Comparison of ENCODE assay signal across 10 mouse cellular contexts in the genomic region with DNA sequence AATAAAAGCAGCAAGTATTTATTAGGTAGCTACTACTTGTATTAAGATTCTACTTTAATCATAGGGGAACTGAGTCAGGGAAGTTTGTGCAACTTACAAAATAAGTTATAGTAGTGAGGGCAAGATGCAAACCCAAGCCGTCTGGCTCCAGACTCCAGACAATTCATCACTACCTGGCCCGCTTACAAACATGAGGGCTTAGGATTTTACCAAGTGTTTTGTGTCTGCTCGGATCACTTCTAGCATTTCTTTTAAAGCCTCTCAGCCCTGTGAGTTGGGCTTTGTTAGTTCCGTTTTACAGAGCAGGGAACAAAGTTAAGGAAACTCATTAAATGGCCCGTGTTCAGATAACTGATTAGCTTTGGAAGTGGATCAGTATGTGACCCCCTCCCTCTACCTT. TPM values are rescaled to one million over a fixed set of nuclear protein-coding genes. Genes with fewer than 3 reads are reported as not detected.
DNase-seq lines count a peak whose midpoint lies in the region; ATAC-seq lines count a peak whose summit lies in the region.
"Had no signal": no experiment of that assay in that cellular context is flagged by ENCODE, and none has a peak within 500 bp of the region (broad histone marks: within the 10 kb centered on the region; RNA-seq: fewer than 3 reads in every experiment).

No protein-coding gene starts in this region.

- 24% methylated on average over 5 of the region's 5 CpGs for WGBS in kidney, embryonic 15.5 days
- WGBS in embryonic facial prominence, embryonic 12.5 days: 31% methylated on average over 5 of the region's 5 CpGs
- 42% methylated on average over 5 of the region's 5 CpGs for WGBS in hindbrain, embryonic 13.5 days
- 32% methylated on average over 5 of the region's 5 CpGs for WGBS in midbrain, embryonic 16.5 days

- H3K4me3 ChIP-seq in kidney, embryonic 15.5 days (replicated peaks): peak overlapping the region; percentile 94
- H3K4me3 ChIP-seq in embryonic facial prominence, embryonic 12.5 days: peak overlapping the region; percentile 88
- H3K4me3 ChIP-seq in hindbrain, embryonic 13.5 days: peak overlapping the region; percentile 67
- H3K4me3 ChIP-seq in midbrain, embryonic 16.5 days (ENCODE audit: low read depth, low read length): no peak overlapping the region
- H3K4me3 ChIP-seq: erythroblast, embryonic 14.5 days had no signal

- peak overlapping the region; percentile 95 for H3K27ac ChIP-seq in kidney, embryonic 15.5 days
- peak overlapping the region; percentile 94 for H3K27ac ChIP-seq in embryonic facial prominence, embryonic 12.5 days
- no peak overlapping the region for H3K27ac ChIP-seq in hindbrain, embryonic 13.5 days
- no peak overlapping the region for H3K27ac ChIP-seq in midbrain, embryonic 16.5 days (ENCODE audit: low read length)

- H3K4me1 ChIP-seq in kidney, embryonic 15.5 days: peaks cover 41% of the 10 kb centered on the region
- peaks cover 30% of the 10 kb centered on the region for H3K4me1 ChIP-seq in embryonic facial prominence, embryonic 12.5 days
- H3K4me1 ChIP-seq in hindbrain, embryonic 13.5 days (replicated peaks): peaks cover 35% of the 10 kb centered on the region
- H3K4me1 ChIP-seq in midbrain, embryonic 16.5 days (ENCODE audit: control insufficient read depth, insufficient read depth, low read length): peaks cover 11% of the 10 kb centered on the region

- H3K4me2 ChIP-seq in kidney, embryonic 15.5 days: peak overlapping the region; percentile 69
- peak overlapping the region; percentile 59 for H3K4me2 ChIP-seq in embryonic facial prominence, embryonic 12.5 days (replicated peaks)
- peak overlapping the region; percentile 85 for H3K4me2 ChIP-seq in hindbrain, embryonic 13.5 days
- peak overlapping the region; percentile 14 for H3K4me2 ChIP-seq in midbrain, embryonic 16.5 days (ENCODE audit: low read length)

- H3K27me3 ChIP-seq in kidney, embryonic 15.5 days: no peaks in the 10 kb centered on the region
- H3K27me3 ChIP-seq in embryonic facial prominence, embryonic 12.5 days: no peaks in the 10 kb centered on the region
- H3K27me3 ChIP-seq in hindbrain, embryonic 13.5 days: no peaks in the 10 kb centered on the region
- H3K27me3 ChIP-seq in midbrain, embryonic 16.5 days (ENCODE audit: control insufficient read depth, insufficient read depth, low read depth, low read length): no peaks in the 10 kb centered on the region

- H3K36me3 ChIP-seq in kidney, embryonic 15.5 days: peaks cover 23% of the 10 kb centered on the region
- peaks cover 27% of the 10 kb centered on the region for H3K36me3 ChIP-seq in embryonic facial prominence, embryonic 12.5 days
- no peaks in the 10 kb centered on the region for H3K36me3 ChIP-seq in hindbrain, embryonic 13.5 days
- no peaks in the 10 kb centered on the region for H3K36me3 ChIP-seq in midbrain, embryonic 16.5 days (ENCODE audit: control insufficient read depth, insufficient read depth, low read length)

- no peak for ATAC-seq in kidney, embryonic 15.5 days (replicated peaks; ENCODE audit: low FRiP score)
- ATAC-seq in embryonic facial prominence, embryonic 12.5 days (ENCODE audit: insufficient number of reproducible peaks, insufficient read depth, low FRiP score, low TSS enrichment): no peak
- no peak for ATAC-seq in hindbrain, embryonic 13.5 days (ENCODE audit: low FRiP score)
- ATAC-seq in midbrain, embryonic 16.5 days: no peak

- no peaks in the 10 kb centered on the region for H3K9me3 ChIP-seq in kidney, embryonic 15.5 days (replicated peaks)
- no peaks in the 10 kb centered on the region for H3K9me3 ChIP-seq in embryonic facial prominence, embryonic 12.5 days
- H3K9me3 ChIP-seq in hindbrain, embryonic 13.5 days: no peaks in the 10 kb centered on the region
- H3K9me3 ChIP-seq in midbrain, embryonic 16.5 days (replicated peaks; ENCODE audit: control insufficient read depth, low read length, poor library complexity, severe bottlenecking): no peaks in the 10 kb centered on the region

- DNase-seq in kidney, adult 11 months: no peak
- no peak for DNase-seq in adrenal gland, postnatal 25 days
- no peak for DNase-seq in T-cell, adult 2 months (ENCODE audit: low spot score)
- no peak for DNase-seq in cerebellum, adult 11-12 months
- DNase-seq: kidney, adult 8-10 months had no signal

- H3K9ac ChIP-seq in kidney, embryonic 15.5 days: peak overlapping the region; percentile 94
- peak overlapping the region; percentile 41; the same call in 1 of the 2 replicates for H3K9ac ChIP-seq in embryonic facial prominence, embryonic 12.5 days
- H3K9ac ChIP-seq in hindbrain, embryonic 13.5 days: no peak overlapping the region
- H3K9ac ChIP-seq in midbrain, embryonic 16.5 days (ENCODE audit: low read depth, low read length): no peak overlapping the region

RNA-seq across cellular contexts. Expression of a gene that starts 1.9 kb away (rescaled TPM):
- polyA plus RNA-seq in kidney, embryonic 15.5 days (2015; fragmentation: Nextera tagmentation; extraction: Ambion mirVana): 557 and 571 TPM in 2 replicates
- 512 and 537 TPM in 2 replicates for polyA plus RNA-seq in embryonic facial prominence, embryonic 12.5 days (2016; fragmentation: Nextera tagmentation; extraction: Ambion mirVana)
- polyA plus RNA-seq in hindbrain, embryonic 13.5 days (2015; fragmentation: Nextera tagmentation; extraction: Ambion mirVana): 126 and 133 TPM in 2 replicates
- 69.2 and 74.3 TPM in 2 replicates for polyA plus RNA-seq in midbrain, embryonic 16.5 days (2015; fragmentation: Nextera tagmentation; extraction: Ambion mirVana)
- total RNA-seq in adrenal gland, postnatal 25 days (2021): 45.8 and 46.1 TPM in 2 replicates

Comparison
In these comparisons a context has a peak if more than half of its experiments do, and no peak if none do; other contexts are left out.
1. H3K27ac ChIP-seq: peak in kidney, embryonic 15.5 days (single experiment) and embryonic facial prominence, embryonic 12.5 days (single experiment); none in hindbrain, embryonic 13.5 days (single experiment) and midbrain, embryonic 16.5 days (single experiment).
2. H3K4me2 ChIP-seq: peak in every context shown above with its lines; median percentile 85 in hindbrain, embryonic 13.5 days; 69 in kidney, embryonic 15.5 days; 59 in embryonic facial prominence, embryonic 12.5 days; 14 in midbrain, embryonic 16.5 days.
3. H3K9ac ChIP-seq: peak in kidney, embryonic 15.5 days (single experiment) and embryonic facial prominence, embryonic 12.5 days (single experiment); none in hindbrain, embryonic 13.5 days (single experiment) and midbrain, embryonic 16.5 days (single experiment).